In genomic region chr17:11271876-11272275, GRCm38 (mm10) we compare ENCODE assay signal across 19 mouse cellular contexts.
DNase-seq lines count a peak whose midpoint lies in the region; ATAC-seq lines count a peak whose summit lies in the region.
"Had no signal": no experiment of that assay in that cellular context is flagged by ENCODE, and none has a peak within 500 bp of the region (broad histone marks: within the 10 kb centered on the region; RNA-seq: fewer than 3 reads in every experiment).

No protein-coding gene starts in this region.

- H3K36me3 ChIP-seq in intestine, embryonic 15.5 days, result no peaks in the 10 kb centered on the region
- H3K36me3 ChIP-seq: embryonic facial prominence, embryonic 13.5 days; hindbrain, embryonic 12.5 days; limb, embryonic 13.5 days; midbrain, embryonic 15.5 days; neural tube, embryonic 12.5 days had no signal

- no peak overlapping the region for H3K4me2 ChIP-seq in intestine, embryonic 15.5 days (replicated peaks)
- H3K4me2 ChIP-seq: embryonic facial prominence, embryonic 13.5 days; forebrain, embryonic 13.5 days; hindbrain, embryonic 12.5 days; limb, embryonic 13.5 days; midbrain, embryonic 15.5 days; neural tube, embryonic 12.5 days had no signal

- no peak overlapping the region for H3K27ac ChIP-seq in intestine, embryonic 15.5 days
- H3K27ac ChIP-seq: embryonic facial prominence, embryonic 13.5 days; forebrain, embryonic 13.5 days; hindbrain, embryonic 12.5 days; limb, embryonic 13.5 days; macrophage; midbrain, embryonic 15.5 days; neural tube, embryonic 12.5 days had no signal

- H3K9me3 ChIP-seq in intestine, embryonic 15.5 days, result no peaks in the 10 kb centered on the region
- H3K9me3 ChIP-seq: embryonic facial prominence, embryonic 13.5 days; forebrain, embryonic 13.5 days; hindbrain, embryonic 12.5 days; limb, embryonic 13.5 days; midbrain, embryonic 15.5 days; neural tube, embryonic 12.5 days had no signal

- H3K4me1 ChIP-seq in intestine, embryonic 15.5 days (replicated peaks), result no peaks in the 10 kb centered on the region
- H3K4me1 ChIP-seq: embryonic facial prominence, embryonic 13.5 days; forebrain, embryonic 13.5 days; hindbrain, embryonic 12.5 days; limb, embryonic 13.5 days; midbrain, embryonic 15.5 days; neural tube, embryonic 12.5 days had no signal

- peak; percentile 10 for DNase-seq in heart, adult 11 months
- DNase-seq in heart, adult 9 months (ENCODE audit: low spot score in 2 of 2), result no peak
- peak; percentile 41 to 71 for DNase-seq in frontal cortex, postnatal 36 days (ENCODE audit: low spot score in 2 of 2)
- peak; percentile 42 for DNase-seq in layer of hippocampus, adult 9-10 months (ENCODE audit: low spot score)
- DNase-seq in right cerebral cortex, adult 2 months (ENCODE audit: low spot score in 2 of 2), result peak; percentile 47 to 52
- no peak for DNase-seq in embryo, embryonic 11 days
- DNase-seq: gastrocnemius, postnatal 25 days; kidney, adult 11 months; kidney, postnatal 36 days; liver, postnatal 0 days had no signal

- no peak for ATAC-seq in intestine, embryonic 15.5 days
- ATAC-seq: forebrain, embryonic 13.5 days; liver, postnatal 0 days; midbrain, embryonic 15.5 days had no signal

- H3K9ac ChIP-seq in intestine, embryonic 15.5 days, result no peak overlapping the region
- H3K9ac ChIP-seq: embryonic facial prominence, embryonic 13.5 days; forebrain, embryonic 13.5 days; hindbrain, embryonic 12.5 days; limb, embryonic 13.5 days; liver, postnatal 0 days; midbrain, embryonic 15.5 days; neural tube, embryonic 12.5 days had no signal

- no peak overlapping the region for H3K4me3 ChIP-seq in intestine, embryonic 15.5 days (replicated peaks)
- H3K4me3 ChIP-seq: embryonic facial prominence, embryonic 13.5 days; forebrain, embryonic 13.5 days; hindbrain, embryonic 12.5 days; limb, embryonic 13.5 days; midbrain, embryonic 15.5 days; neural tube, embryonic 12.5 days had no signal

- no peaks in the 10 kb centered on the region for H3K27me3 ChIP-seq in intestine, embryonic 15.5 days (replicated peaks)
- H3K27me3 ChIP-seq: CH12.LX; embryonic facial prominence, embryonic 13.5 days; forebrain, embryonic 13.5 days; hindbrain, embryonic 12.5 days; limb, embryonic 13.5 days; midbrain, embryonic 15.5 days; neural tube, embryonic 12.5 days had no signal

Comparison
In these comparisons a context has a peak if more than half of its experiments do, and no peak if none do; other contexts are left out.
1. DNase-seq: peak in heart, adult 11 months (single experiment), frontal cortex, postnatal 36 days (2 of 2), layer of hippocampus, adult 9-10 months (single experiment) and right cerebral cortex, adult 2 months (2 of 2); none in heart, adult 9 months (0 of 2) and embryo, embryonic 11 days (single experiment).